Mouse (Mus musculus): ENCODE measurements at regions not wholly inside any gene's neighbourhood (a gene's known extent, or its start where the extent isn't known, plus 50 kb on each side); places are given as distances from the start of the nearest gene placed in this dataset.

DNA sequence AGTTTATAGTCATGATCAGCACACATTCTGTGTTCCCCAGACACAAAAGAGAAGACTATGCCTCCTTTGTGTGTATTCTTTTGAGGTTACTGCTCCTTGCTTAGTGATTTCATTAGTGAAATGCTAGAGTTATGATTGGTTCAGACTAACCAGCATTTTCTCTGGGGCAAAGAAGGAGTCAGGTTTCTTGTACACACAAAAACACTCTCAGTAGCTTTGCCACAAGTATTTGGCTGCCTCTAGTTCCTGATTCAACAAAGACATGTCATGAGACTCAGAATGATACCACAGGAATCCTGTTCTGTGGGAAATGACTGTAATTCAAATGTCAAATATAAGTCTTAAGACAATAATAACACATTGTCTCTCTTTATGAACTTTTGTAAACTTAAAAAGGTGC lies 86.9 kb downstream of the Alx1 start:
- CTCF ChIA-PET, result no interaction called here

DNA sequence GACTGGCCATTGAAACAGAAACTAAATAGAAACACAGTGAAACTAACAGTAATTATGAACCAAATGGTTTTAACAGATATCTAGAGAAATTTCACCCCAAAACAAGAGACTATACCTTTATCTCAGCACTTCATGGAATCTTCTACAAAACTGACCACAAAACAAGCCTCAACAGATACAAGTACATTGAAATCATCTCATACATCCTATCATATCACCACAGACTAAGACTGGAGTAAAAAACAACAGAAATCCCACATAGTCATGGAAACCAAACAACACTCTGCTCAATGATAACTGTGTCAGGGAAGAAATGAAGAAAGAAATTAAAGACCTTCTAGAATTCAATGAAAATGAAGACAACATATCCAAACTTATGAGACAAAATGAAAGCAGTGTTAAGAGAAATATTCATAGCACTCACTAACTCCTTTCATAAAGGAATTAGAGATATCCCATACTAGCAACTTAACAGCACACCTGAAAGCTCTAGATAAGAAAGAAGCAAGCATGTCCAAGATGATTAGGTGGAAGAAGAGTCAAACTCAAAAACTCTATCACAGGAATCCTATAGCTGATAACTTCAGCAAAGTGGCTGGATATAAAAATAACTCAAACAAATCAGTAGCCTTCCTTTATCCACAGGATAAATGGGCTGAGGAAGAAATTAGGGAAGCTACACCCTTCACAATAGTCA lies 89.0 kb downstream of the Alx1 start:
- CTCF ChIA-PET, result no interaction called here

DNA sequence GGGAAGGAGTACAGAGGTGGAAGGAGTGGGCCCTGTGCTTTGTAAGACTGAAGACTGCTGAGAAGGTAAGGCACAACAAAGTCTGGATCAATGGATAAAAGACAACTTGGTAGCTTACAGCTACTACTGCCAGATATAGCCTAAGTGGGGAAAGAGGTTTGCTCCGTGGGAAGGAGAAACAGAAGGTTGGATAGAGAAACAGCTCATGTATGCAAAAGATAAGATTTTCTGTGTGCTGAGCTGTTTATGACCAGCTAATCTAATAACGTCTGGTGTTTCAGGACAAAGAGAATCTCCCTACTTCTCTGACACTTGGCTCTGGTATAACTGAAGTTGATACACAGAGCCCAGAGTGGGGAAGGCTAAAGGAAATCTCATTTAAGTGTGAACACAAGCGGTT lies 98.6 kb downstream of the Alx1 start:
- CTCF ChIA-PET, result no interaction called here

DNA sequence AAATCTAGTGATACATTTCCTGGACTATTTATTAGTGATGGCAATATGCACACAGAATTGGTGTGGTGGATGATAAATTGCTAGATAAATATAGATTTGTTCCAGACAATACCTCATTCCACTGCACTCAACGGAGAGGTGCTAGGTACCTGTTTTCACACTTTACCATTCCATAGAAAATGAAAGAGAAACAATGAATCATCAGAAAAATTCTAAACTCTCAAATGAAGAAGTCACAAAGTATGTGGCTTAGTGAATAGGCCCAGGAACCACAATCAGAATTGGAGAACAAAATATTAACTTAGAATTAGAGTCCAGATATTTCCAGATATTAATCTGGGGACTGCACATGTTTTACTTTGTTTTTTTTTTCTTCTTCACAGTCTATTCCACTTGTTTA lies 101.4 kb downstream of the Alx1 start:
- CTCF ChIA-PET, result no interaction called here

- CTCF ChIA-PET, result no interaction called here
These were observed 132.6 kb downstream of the Alx1 start for GRCm38 (mm10) chr10:102897368-102897767.

DNA sequence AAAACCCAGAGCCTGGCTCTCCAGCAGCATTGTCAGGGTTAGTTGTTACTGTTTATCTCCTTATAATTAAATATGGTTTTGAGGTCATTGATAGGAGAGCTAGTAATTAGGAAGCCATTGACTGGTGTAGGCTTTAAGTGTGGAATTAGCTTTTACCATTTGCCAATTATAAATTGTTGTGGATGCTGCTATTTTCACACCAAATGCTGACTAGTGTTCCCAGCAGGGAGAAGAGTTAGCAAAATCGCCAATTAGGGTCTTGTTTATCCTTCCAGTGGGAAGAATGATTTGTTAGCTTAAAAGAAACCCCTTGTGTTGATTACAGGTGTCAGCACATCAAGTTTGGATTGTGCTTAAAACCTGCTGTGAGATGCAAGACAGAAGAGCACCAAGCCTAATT lies 134.1 kb downstream of the Alx1 start:
- CTCF ChIA-PET, result no interaction called here

DNA sequence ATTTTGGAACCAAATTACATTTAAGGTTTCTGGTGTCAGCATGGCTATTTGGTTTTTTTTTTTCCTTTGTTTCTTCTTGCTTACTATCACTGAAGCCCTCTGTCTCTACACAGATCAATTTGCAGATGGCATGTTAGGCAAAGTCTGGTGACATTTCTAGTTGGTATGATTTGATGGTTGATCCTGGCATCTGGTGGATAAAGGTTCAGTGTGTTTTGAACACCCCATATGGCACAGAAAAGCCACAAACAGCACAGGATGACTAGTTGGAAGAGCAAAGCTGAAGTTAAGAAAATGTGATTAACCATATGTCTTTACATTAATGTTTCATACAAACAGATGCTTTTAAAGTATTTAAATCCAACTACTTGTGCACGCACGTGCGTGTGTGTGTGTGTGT lies 137.6 kb downstream of the Alx1 start:
- CTCF ChIA-PET, result no interaction called here

GRCm38 (mm10) chr10:102889709-102890108 lies 140.3 kb downstream of the Alx1 start:
- CTCF ChIA-PET, result no interaction called here

- CTCF ChIA-PET, result no interaction called here
These were observed 148.1 kb downstream of the Alx1 start for GRCm38 (mm10) chr10:102881824-102882438.

DNA sequence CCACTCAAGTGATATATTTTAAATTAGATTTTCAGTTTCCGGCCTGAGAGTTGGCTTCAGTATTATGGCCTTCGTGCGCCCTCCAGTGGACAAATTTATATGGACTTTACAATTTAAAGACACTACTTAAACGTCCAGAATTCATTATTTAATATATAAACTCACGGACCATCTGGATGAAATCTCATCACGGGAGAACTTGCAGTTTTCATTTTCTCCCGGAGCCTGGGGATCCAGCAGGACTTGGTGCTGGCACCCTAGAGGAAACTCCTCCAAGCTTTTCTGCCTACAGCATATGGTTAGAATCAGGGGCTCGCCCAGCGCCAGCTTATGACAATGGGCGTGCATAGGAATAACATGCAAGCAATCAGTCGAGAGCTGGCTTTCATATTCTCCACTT lies 152.0 kb downstream of the Alx1 start:
- CTCF ChIA-PET, result no interaction called here

DNA sequence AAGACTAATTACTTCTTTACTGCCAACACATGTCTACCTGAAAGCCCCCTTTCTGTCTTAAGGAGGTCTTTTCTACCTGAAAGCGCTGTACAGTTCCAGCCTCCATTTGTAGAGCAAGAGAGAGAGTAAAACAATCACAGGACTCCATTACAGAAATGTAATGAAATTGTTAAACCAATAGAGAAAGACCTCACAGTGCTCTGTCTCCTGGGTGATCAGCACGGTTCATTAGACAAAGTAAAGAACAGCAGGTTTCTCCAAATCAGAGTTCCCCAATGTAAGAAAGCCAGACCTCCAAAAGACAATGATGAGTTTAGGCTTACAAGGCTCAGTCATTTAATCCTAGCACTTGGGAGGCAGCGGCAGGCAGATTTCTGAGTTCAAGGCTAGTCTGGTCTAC lies 153.1 kb downstream of the Alx1 start:
- CTCF ChIA-PET, result no interaction called here

DNA sequence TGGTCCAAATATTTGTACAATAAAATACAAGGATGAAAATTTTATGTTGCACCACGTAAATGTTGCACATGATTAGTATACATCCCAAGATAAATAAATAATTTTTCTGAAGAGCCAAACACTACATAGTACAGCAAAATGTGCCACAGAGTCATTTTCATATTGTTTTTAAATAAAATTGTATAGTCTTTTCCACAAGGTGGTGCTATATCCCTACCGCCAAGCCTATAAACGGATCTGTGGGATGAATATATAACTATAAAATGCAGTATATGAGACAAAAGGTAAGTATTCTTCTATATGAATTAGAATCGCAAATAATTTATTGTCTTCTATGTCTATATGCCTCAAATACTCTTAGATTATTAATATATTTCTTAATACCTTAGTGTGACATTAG lies 163.1 kb downstream of the Alx1 start:
- CTCF ChIA-PET, result no interaction called here

DNA sequence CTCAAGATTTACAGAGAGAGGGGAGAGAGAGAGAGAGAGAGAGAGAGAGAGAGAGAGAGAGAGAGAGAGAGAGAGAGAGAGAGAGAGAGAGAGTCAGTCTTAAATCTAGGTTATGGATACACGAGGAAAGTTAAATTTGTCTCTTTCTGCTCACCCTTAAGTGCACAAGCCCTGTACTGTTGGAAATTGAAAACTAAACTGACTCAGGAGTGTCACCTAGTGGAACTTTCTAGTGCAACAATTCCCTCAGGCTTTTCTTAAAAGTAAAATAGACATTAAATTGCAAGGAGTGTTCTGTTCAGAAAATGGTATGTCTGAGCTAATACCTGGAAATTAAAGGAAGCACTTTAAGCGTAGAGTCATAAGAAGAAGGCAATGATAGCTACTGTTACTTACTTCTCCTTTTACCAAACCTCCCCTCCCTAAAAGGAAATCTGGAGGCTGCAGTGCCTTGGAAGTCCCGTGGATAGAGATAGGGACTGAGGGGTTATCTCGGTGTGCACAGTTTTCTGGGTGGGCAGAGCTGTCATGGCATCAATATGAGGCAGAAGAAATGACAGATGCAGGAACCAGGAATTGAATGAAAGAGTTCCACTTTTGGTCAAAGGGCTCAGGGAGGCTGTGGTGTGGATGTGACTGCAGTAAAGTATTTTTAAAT lies 193.3 kb downstream of the Alx1 start:
- CTCF ChIA-PET, result no interaction called here

- CTCF ChIA-PET, result no interaction called here
These were observed 194.2 kb downstream of the Alx1 start for GRCm38 (mm10) chr10:102835814-102836213.

- CTCF ChIA-PET, result no interaction called here
These were observed 200.4 kb downstream of the Alx1 start for GRCm38 (mm10) chr10:102829606-102830005.

- CTCF ChIA-PET, result no interaction called here
These were observed 206.6 kb downstream of the Alx1 start for GRCm38 (mm10) chr10:102823434-102823833.

DNA sequence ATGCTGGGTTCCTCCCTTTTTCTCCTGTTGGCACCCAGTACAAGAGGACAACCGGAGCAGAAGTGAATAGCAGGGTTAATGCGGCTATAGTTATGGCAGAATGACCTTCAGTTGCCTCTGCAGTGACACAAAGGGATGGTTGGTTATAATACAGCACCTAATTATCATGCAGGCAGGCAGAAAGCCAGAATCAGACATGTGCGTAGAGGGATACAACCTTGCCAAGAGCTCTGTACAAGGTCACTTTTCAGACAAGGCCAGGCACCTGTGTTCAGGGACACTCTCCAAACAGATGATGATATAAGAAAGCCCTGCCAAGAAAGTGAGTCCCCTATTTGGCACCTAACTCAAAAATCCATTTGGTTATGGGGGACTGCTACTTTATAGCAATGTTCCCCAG lies 228.6 kb downstream of the Alx1 start:
- CTCF ChIA-PET, result no interaction called here

DNA sequence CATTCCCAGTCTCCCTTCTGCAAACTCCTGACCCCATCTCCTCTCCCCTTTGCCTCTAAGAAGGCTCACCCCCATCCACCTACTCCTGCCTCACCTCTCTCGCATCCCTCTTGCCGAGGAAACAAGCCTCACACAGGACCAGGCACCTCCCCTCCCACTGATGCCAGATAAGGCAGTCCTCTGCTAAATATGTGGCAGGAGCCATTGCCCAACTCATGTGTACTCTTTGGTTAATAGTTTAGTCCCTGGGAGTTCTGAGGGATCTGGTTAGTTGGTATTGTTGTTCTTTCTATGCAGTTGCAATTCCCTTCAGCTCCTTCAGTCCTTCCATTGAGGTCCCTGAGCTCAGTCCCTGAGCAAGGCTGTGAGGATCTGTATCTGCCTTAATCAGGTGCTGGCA lies 250.8 kb downstream of the Alx1 start:
- CTCF ChIA-PET, result no interaction called here

DNA sequence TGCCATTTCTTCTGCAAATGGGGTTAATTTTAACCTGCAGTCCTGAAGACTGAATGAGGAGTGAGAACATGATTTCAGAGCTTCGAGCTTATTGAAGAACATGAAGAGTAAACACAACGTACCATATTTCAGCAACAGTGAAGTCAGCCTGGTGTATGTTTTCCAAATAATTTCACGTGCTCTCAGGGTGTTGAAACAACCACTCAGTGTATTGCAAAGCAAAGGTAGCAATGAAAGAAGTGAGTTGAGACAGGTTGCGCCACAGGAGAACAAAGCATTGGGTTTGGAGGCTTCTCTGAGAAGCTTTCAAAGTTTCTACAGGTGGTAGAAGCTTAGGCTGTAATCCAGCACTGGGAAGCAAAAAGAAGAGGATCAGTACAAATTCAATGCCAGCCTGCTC lies 251.7 kb downstream of the Rassf9 start:
- CTCF ChIA-PET, result no interaction called here

DNA sequence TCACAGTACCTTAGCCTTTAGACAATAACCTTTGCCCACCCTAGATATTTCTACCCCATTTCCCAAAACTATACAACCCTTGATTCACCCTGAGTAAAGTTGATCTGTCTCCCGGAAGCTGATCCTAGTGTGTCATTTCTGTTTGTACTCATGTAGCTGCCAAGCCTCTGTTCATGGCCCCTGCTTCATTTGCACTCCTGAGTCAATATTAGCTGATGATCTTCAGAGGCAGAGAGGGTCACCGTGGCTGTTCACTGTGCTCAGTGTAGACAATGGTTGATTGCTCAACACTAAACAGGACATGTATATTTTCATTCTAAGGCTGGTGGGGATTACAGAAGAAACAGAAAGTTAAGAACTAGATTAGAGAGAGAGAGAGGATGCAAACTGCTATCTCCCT lies 250.4 kb downstream of the Rassf9 start:
- CTCF ChIA-PET, result no interaction called here

GRCm38 (mm10) chr10:102735207-102735606 lies 223.2 kb downstream of the Rassf9 start:
- CTCF ChIA-PET, result no interaction called here

- CTCF ChIA-PET, result no interaction called here
These were observed 220.4 kb downstream of the Rassf9 start for GRCm38 (mm10) chr10:102732420-102732819.

DNA sequence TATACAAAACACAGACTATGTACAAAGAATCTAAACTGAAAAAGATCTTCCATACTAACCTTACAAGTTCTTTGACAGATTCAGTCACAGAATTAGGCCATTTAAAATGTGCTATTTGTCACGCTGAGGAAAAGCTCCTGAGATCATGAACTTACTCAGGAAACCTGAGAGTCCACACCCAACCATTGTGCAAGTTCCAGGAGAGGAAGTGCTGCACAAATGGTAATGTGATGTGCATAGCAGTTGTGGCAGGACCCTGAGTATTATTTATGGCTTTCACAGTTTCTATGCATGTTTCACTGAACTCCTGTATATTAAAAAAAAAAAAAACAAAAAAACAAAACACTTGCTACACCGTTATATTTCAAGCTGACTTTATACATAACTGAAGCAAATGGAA lies 200.2 kb downstream of the Rassf9 start:
- CTCF ChIA-PET, result no interaction called here

DNA sequence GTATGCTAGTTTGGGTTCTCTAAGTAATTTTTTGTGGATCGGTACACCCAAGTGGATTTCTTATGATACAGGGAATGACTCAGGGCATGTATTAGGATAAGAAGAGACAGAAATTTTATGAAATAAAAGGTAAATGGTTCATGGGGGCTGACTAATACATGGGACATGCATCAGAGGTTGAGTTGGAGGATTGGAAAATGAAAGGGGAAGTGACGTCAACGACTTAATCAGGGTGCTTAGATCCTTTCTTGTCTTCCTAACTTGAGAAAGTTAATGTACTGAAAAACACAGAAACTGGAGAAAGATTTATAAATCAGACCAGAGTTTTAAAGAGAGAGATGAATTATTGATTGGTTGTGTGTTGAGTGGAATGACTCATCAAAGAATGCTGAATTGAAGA lies 193.8 kb downstream of the Rassf9 start:
- CTCF ChIA-PET, result no interaction called here
